Mouse (Mus musculus) thymus, postnatal 25 days (tissue): ENCODE results near the gene Xbp1.
A peak's percentile ranks its signal among the peaks of the same experiment; 100 is the strongest.
"Not testable (repeated sequence)": the region's sequence is repeated elsewhere in the genome, so short reads cannot be mapped to it uniquely, and the experiment has no call there.

ENCODE experiments used
- DNase-seq: peaks from one replicate; pipeline ENCODE4 v3.0.0; 2022

Gene Xbp1

GRCm38 (mm10) chr11:5502351-5503051 is 18.0 kb upstream of the Xbp1 start:
- DNase-seq, result no peak

GRCm38 (mm10) chr11:5505856-5506575 is 14.4 kb upstream of the Xbp1 start:
- peak; percentile 63 for DNase-seq

DNA sequence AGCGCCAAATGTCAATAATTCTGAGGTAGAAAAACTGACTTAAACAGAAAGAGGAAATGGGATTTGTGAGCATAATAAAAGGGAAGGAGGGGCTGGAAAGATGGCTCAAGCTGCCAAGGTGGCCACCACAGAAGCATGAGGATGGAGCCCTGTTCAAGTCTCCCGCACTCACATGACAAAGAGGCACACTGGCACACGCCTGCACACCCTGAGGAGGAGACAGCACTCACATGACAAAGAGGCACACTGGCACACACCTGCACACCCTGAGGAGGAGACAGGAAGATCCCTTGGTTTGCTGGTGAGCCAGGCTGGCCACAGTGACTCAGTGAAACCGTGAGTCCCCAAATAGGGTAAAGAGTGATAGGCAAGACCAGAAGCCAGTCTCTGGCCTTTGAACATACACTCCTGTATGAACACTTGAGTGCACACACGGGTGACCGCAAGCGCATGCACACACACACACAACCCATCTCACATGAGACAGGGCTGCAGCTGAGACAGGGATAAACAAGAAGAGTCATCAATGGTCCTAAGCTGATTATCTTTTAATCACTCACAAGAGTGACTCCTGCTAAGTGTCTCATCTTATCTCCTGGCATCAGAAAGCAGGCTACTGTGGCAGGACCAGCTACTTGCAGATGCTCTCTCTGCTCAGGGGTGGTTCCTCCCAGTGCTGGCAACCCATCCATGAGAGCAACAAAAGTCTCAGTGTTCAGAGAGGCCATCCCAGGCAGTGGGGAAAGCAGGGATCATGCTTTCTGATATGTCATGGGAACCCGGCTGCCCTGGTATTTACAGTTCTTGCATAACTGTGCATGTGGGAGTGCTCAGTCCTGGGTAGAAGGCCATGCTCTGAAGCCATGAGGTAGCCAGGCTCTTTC is 11.0 kb upstream of the Xbp1 start:
- DNase-seq, result peak; percentile 49

DNA sequence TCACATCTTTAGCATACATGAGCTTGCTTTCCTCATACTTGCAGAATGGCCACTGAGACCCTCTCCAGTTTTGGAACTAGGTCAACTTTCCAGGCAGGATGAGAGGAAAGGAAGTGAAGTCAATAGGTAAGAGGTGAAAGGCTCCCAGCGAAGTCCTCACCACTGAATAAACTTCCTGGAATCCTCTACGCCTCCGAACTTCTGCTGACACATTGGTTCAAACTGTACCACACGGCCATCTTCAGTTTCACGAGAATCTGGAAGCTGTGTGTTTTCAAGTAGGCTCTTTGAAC is 10.4 kb upstream of the Xbp1 start:
- no peak for DNase-seq

DNA sequence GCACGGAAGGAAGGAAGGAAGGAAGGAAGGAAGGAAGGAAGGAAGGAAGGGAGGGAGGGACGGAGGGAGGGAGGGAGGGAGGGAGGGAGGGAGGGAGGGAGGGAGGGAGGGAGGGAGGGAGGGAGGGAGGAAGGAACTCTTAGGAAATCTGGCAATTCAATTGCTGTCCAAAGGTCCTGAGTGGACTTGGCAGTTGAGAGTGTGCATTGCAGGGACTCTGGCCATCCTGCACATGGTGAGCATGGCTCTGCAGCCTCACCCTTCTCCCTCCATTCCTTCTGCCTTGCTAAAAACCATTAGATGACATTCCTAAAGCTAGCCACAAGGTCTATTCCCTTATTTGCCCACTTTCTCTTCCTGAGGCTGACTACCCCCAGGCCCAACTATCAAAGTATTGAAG is 9.8 kb upstream of the Xbp1 start:
- DNase-seq, result not testable (repeated sequence)

GRCm38 (mm10) chr11:5512099-5512725 is 8.2 kb upstream of the Xbp1 start:
- no peak for DNase-seq

GRCm38 (mm10) chr11:5512961-5513360 is 7.5 kb upstream of the Xbp1 start:
- DNase-seq, result no peak

- DNase-seq, result no peak
Observed at GRCm38 (mm10) chr11:5514091-5514490, 6.4 kb upstream of the Xbp1 start.

DNA sequence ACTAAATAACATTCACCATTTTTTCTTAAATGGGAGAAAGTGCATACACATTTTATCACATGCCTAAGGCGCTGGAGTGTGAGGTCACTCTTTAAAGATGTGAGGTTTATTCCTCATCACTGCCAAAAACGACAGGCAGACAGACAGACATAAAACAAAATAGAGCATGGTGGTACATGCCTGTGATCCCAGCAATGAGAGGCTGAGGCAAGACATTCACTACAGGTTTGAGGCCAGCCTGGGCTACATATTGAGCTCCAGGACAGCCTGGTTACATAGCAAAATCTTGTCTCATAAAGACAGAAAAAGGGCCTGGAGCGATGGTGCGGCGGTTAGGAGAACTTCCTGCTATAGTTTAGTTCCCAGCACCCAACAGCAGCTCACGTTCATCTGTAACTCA is 5.3 kb upstream of the Xbp1 start:
- no peak for DNase-seq

DNA sequence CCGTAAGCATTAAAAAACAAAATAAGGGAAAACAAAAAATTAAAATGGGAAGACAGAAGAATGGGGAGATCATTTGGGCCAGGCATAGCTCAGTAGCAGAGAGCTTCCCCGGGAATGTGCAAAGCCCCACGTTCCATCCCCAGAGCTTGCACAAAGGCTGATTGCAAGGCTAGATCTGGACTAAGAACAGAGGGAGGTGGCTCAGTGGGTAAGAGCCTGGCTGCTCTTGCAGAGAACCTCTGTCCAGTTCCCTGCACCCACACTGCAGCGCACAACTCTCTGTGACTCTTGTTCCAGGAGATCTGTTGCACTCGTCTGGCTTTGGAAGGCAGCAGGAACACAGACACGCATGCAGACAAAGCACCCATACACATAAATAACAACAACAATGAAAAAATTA is 4.8 kb upstream of the Xbp1 start:
- no peak for DNase-seq

- no peak for DNase-seq
Observed at GRCm38 (mm10) chr11:5516151-5516550, 4.3 kb upstream of the Xbp1 start.

- no peak for DNase-seq
Observed at GRCm38 (mm10) chr11:5516617-5517016, 3.8 kb upstream of the Xbp1 start.

DNA sequence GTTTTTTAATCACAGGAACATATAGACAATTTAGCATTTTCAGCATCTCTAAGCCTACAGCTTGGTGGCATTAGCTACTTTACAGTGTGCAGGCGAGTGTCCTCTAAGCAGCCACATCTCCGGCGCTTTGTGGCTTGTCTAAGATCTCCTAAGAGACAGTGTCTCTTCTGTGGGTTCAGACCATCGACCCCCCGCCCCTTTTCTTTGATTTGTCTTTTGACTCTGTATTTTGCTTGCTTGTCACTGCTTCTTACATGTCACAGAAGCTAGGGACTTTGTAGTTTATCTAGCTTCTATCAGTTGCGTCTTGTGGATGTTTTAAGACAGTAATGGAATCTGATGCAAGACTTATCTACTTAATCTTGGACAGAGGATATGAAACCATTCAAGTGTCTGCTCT is 3.1 kb upstream of the Xbp1 start:
- DNase-seq, result no peak

DNA sequence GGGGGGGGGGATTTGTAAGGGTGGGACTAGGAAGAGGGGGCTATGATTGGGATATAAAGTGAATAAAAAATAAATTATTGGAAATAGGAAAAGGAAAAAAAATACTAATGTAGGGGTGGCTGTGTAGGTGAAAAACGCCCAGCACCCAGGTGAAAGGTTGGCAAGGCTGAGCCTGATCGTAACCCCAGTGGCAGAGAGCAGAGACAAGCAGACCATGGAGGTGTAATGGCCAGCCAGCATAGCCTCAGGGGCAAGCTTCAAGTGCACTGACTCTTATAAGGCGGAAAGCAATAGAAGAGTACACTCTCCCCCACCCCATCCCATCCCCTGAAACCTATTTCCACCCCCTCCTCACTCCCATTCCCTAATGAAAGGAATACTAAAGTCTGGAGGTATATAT is 778 bp upstream of the Xbp1 start:
- no peak for DNase-seq

GRCm38 (mm10) chr11:5521266-5521515 is 732 bp downstream of the Xbp1 start:
- no peak for DNase-seq

DNA sequence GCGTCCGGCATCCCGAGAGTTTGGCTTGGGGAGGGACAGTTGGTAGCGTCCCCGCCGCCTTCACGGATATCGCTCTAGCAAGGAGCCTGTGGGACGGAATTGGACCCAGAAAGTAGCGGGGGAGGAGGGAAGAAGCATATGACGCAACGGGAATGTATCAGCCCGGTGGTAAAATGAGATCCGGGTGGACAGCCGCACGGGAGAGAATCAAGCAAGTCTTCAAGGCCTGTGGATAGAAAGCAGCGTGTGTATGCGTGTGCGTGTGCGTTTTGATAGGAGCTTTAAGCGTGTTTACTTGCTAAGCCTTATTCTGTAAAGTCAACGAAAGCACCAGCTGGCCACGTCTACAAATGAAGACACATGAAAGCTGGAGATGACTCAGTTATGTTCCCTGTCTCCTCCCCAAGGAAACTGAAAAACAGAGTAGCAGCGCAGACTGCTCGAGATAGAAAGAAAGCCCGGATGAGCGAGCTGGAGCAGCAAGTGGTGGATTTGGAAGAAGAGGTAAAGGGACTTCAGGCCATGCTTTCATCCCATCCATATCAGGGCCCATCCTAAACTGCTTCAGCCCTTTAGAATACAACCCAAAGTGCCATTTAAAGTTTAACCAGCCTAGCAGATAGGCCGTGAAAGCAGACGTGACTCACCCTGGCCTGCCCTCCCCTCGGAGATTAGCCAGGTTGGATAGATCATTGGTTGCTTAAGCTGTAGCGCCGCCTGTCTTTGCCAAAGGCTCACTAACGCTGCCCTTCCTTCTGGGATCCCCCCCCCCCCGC is 1.2 kb downstream of the Xbp1 start:
- peak; percentile 78 for DNase-seq

GRCm38 (mm10) chr11:5522798-5523415 is 2.4 kb downstream of the Xbp1 start:
- no peak for DNase-seq

DNA sequence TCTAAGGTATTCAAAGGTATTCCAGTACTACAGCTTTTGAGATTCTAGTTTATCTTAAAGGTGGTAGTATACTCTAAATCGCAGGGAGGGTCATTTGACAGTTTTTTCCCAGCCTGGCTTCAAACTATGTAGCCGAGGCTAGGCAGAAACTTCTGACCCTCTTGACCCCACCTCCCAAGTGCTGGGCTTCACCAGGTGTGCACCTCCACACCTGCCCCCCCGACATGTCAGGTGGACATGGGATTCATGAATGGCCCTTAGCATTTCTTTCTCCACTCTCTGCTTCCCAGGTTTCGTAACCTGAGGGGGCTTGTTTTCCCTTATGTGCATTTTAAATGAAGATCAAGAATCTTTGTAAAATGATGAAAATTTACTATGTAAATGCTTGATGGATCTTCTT is 5.0 kb downstream of the Xbp1 start:
- DNase-seq, result no peak

- DNase-seq, result no peak
Observed at GRCm38 (mm10) chr11:5526573-5527439, 6.3 kb downstream of the Xbp1 start.

GRCm38 (mm10) chr11:5527865-5528523 is 7.5 kb downstream of the Xbp1 start:
- DNase-seq, result no peak

- no peak for DNase-seq
Observed at GRCm38 (mm10) chr11:5528841-5529240, 8.4 kb downstream of the Xbp1 start.
